Mouse (Mus musculus) testis, adult 2 months (tissue): Measurements from ENCODE around the gene Cmbl. TPM values are rescaled to one million over a fixed set of nuclear protein-coding genes. Genes with fewer than 3 reads are reported as not detected.
A peak's percentile ranks its signal among the peaks of the same experiment; 100 is the strongest.
"Not testable (repeated sequence)": the region's sequence is repeated elsewhere in the genome, so short reads cannot be mapped to it uniquely, and the experiment has no call there.

Experiments
- H3K27ac ChIP-seq: fragments of 200-500 bp; 2 replicates; pipeline ENCODE4 v1.5.1; 2012; ENCODE audit warnings: low read depth, low read length; ENCODE audit not compliant: control insufficient read depth, insufficient read depth
- H3K27me3 ChIP-seq: fragments of 200-500 bp; 2 replicates; pipeline ENCODE4 v1.6.1; 2012; ENCODE audit warnings: mild to moderate bottlenecking, low read length, moderate library complexity; ENCODE audit not compliant: control insufficient read depth, insufficient read depth
- H3K36me3 ChIP-seq: fragments of 200-500 bp; 2 replicates; pipeline ENCODE4 v1.6.1; 2012; ENCODE audit warnings: mild to moderate bottlenecking, low read length; ENCODE audit not compliant: control insufficient read depth, insufficient read depth
- H3K4me1 ChIP-seq: fragments of 200-500 bp; 2 replicates; pipeline ENCODE4 v1.6.1; 2012; ENCODE audit warnings: low read length; ENCODE audit not compliant: control insufficient read depth, insufficient read depth
- H3K4me3 ChIP-seq: fragments of 200-500 bp; 2 replicates; pipeline ENCODE4 v1.5.1; 2012; ENCODE audit warnings: low read depth, mild to moderate bottlenecking, low read length, moderate library complexity, mixed read lengths; ENCODE audit not compliant: control insufficient read depth
- CTCF ChIP-seq: fragments of 200-500 bp; IDR thresholded peaks from 2 replicates; pipeline ENCODE4 v1.5.1; 2012; ENCODE audit warnings: low read depth, mild to moderate bottlenecking, inconsistent platforms, low read length, moderate library complexity; ENCODE audit not compliant: control insufficient read depth, insufficient read depth, insufficient replicate concordance
- POLR2A ChIP-seq: fragments of 200-500 bp; IDR thresholded peaks from 2 replicates; pipeline ENCODE4 v1.6.1; 2012; ENCODE audit warnings: low read depth, mild to moderate bottlenecking, inconsistent platforms, low read length, moderate library complexity; ENCODE audit not compliant: control insufficient read depth
- polyA plus RNA-seq: library from polyadenylated mRNA; depleted of rRNA; stranded (reverse); fragments of >200 nt; gene quantifications from 2 replicates; pipeline ENCODE4 v1.2.3, GENCODE M21; 2012

Cmbl gene
- polyA plus RNA-seq, 1 experiment: 12.8 TPM

DNA sequence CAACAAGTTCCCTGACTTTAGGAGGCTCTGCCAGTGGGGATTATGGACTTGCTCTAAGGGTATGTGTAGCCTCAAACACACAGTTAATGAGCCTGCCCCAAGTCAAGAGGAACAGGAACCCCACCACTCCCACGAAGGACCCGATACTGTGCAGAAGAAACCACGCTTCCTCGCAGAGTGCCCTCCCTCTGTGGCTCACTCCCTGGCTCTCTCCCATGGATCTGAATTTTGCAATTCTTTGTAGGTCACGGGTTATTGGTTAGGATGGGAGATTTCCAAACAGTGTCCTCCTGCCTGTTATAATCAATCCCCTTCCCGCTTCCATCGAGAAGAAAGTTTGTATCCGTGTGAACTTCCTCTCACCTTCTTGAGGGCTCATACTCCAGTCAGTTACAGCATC is 5.8 kb downstream of the Cmbl start:
- H3K27me3 ChIP-seq: no peaks in the 10 kb centered on the region
- H3K4me3 ChIP-seq: no peak overlapping the region
- TF ChIP-seq CTCF: no peak
- TF ChIP-seq POLR2A: no peak
- H3K27ac ChIP-seq: no peak overlapping the region; the same call in 1 of the 2 replicates
- H3K4me1 ChIP-seq: peaks cover 2% of the 10 kb centered on the region
- no peaks in the 10 kb centered on the region for H3K36me3 ChIP-seq

GRCm38 (mm10) chr15:31571906-31572722 is 6.9 kb downstream of the Cmbl start:
- TF ChIP-seq CTCF (no peak), POLR2A (no peak)
- H3K4me1 ChIP-seq: peaks cover 2% of the 10 kb centered on the region
- H3K27ac ChIP-seq: peak overlapping the region; percentile 30; the same call in 1 of the 2 replicates
- no peaks in the 10 kb centered on the region for H3K36me3 ChIP-seq
- H3K4me3 ChIP-seq: no peak overlapping the region
- H3K27me3 ChIP-seq: no peaks in the 10 kb centered on the region

- TF ChIP-seq CTCF (no peak), POLR2A (no peak)
- peaks cover 2% of the 10 kb centered on the region for H3K4me1 ChIP-seq
- no peaks in the 10 kb centered on the region for H3K36me3 ChIP-seq
- H3K4me3 ChIP-seq: no peak overlapping the region
- H3K27ac ChIP-seq: no peak overlapping the region
- H3K27me3 ChIP-seq: no peaks in the 10 kb centered on the region
Measured at GRCm38 (mm10) chr15:31573287-31573686, 8.1 kb downstream of the Cmbl start.

DNA sequence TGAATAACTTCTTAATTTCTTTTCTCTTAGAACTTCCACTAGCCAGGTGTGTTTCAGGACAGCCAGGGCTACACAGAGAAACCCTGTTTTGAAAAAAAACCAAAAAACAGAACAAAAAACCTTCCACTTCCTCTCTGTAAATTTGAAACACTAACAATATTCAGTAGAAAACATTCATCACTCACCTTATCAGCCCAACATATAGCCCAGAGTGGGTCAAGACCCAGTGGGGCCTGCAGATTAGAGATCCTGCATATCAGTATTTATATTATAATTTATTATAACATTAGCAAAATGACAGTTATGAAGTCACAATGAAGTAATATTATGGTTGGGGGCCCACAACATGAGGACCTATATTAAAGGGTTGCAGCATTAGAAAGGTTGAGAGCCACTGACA is 8.5 kb downstream of the Cmbl start:
- no peak overlapping the region for H3K27ac ChIP-seq
- H3K4me3 ChIP-seq: no peak overlapping the region
- H3K4me1 ChIP-seq: peaks cover 2% of the 10 kb centered on the region
- H3K27me3 ChIP-seq: no peaks in the 10 kb centered on the region
- no peaks in the 10 kb centered on the region for H3K36me3 ChIP-seq
- TF ChIP-seq POLR2A (no peak), CTCF (no peak)

- Histone ChIP-seq H3K36me3 (no peaks in the 10 kb centered on the region), H3K27me3 (no peaks in the 10 kb centered on the region), H3K4me3 (no peak overlapping the region), H3K4me1 (peaks cover 2% of the 10 kb centered on the region), H3K27ac (no peak overlapping the region)
- TF ChIP-seq CTCF (no peak), POLR2A (no peak)
Measured at GRCm38 (mm10) chr15:31576076-31576475, 10.9 kb downstream of the Cmbl start.

- not testable (repeated sequence) for H3K27me3 ChIP-seq, H3K27ac ChIP-seq, H3K4me1 ChIP-seq, H3K36me3 ChIP-seq, H3K4me3 ChIP-seq
Measured at GRCm38 (mm10) chr15:31581086-31581485, 15.9 kb downstream of the Cmbl start.

DNA sequence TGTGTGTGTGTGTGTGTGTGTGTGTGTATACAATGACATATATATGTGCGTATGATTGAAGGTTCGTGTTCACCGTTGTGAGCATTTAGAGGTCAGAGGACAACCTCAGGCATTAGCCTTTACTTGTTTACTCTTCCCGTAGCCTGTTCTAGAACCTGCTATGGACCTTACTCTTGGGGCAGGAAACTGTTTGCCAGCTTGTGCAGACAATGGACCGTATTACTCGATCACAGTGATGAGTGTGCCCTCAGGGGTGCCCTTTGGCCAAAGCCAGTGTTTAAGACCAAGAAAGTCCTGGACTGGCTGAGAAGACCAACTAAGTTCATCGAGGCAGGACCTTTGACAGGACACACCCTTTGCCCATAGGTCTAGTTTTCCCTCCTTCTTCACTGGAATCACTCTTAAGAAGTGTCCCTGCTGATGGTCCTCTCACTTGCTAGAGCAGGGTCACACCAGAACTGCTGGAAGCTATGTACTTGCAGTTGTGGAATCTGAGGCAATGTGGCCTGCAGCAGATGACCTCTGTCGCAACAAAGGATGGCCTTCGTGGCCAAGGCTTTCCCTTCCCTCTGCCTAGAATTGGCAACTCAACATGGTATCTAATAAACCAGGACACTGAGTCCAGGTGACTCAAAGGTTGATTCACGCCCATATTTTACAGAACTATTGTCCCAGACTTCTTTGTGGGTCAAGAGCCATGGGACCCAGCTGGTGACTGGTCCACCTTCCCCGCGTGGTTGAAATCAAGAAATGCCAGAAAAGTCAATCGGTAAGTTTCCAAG is 18.3 kb downstream of the Cmbl start:
- TF ChIP-seq CTCF: no peak
- TF ChIP-seq POLR2A: no peak

More for the DNA sequence above, 18.3 kb downstream of the Cmbl start:
- H3K4me3 ChIP-seq: no peak overlapping the region
- no peaks in the 10 kb centered on the region for H3K27me3 ChIP-seq
- no peak overlapping the region for H3K27ac ChIP-seq
- H3K4me1 ChIP-seq: no peaks in the 10 kb centered on the region
- no peaks in the 10 kb centered on the region for H3K36me3 ChIP-seq
